Mouse (Mus musculus) lung, embryonic 16.5 days (tissue): ENCODE results near the gene Rnf166. TPM values are rescaled to one million over a fixed set of nuclear protein-coding genes. Genes with fewer than 3 reads are reported as not detected.
A peak's percentile ranks its signal among the peaks of the same experiment; 100 is the strongest.

ENCODE experiments used
- ATAC-seq: fragments of 200-750 bp; cut with Nextera tagmentation; 2 replicates; pipeline ENCODE4 v1.8.0; 2017; ENCODE audit warnings: low read depth, mild to moderate bottlenecking, moderate library complexity
- H3K27ac ChIP-seq: fragments of 300-500 bp; sonication (generic); 2 replicates; pipeline ENCODE4 v1.5.1; 2014; ENCODE audit warnings: mild to moderate bottlenecking, control low read depth, low read length
- H3K27me3 ChIP-seq: fragments of 300-500 bp; sonication (generic); 2 replicates; pipeline ENCODE4 v1.6.1; 2014; ENCODE audit warnings: low read depth, low read length, mixed read lengths; ENCODE audit not compliant: control insufficient read depth, insufficient read depth
- H3K36me3 ChIP-seq: fragments of 300-500 bp; sonication (generic); 2 replicates; pipeline ENCODE4 v1.6.1; 2014; ENCODE audit warnings: low read length; ENCODE audit not compliant: control insufficient read depth, insufficient read depth
- H3K4me1 ChIP-seq: fragments of 300-500 bp; sonication (generic); replicated peaks from 2 replicates; pipeline ENCODE4 v1.6.1; 2014; ENCODE audit warnings: low read length, mixed read lengths; ENCODE audit not compliant: control insufficient read depth, insufficient read depth
- H3K4me2 ChIP-seq: fragments of 300-500 bp; sonication (generic); 2 replicates; pipeline ENCODE4 v1.6.1; 2014; ENCODE audit warnings: low read depth, low read length, control low read depth
- H3K4me3 ChIP-seq: fragments of 300-500 bp; sonication (generic); 2 replicates; pipeline ENCODE4 v1.5.1; 2014; ENCODE audit warnings: mild to moderate bottlenecking, low read length, control low read depth
- H3K9ac ChIP-seq: fragments of 300-500 bp; sonication (generic); 2 replicates; pipeline ENCODE4 v1.6.1; 2014; ENCODE audit warnings: low read length, control low read depth
- H3K9me3 ChIP-seq: fragments of 300-500 bp; sonication (generic); 2 replicates; pipeline ENCODE4 v1.6.1; 2016; ENCODE audit warnings: low read length; ENCODE audit not compliant: control insufficient read depth
- WGBS: fragments of 180-500 bp; shearing (Covaris S2); extraction: QIAGEN DNeasy Blood & Tissue Kit; methylation state at CpG from one replicate; pipeline ENCODE4 v1.1.7; 2014; 5-methylcytosine and 5-hydroxymethylcytosine counted together
- polyA plus RNA-seq: library from polyadenylated mRNA; unstranded; fragments of >200 nt; fragmentation: Nextera tagmentation; extraction: Ambion mirVana; gene quantifications from 2 replicates; pipeline ENCODE4 v1.2.1, GENCODE M21; 2015

Gene Rnf166
- polyA plus RNA-seq, 1 experiment from 2014 or later: 40.1 TPM

GRCm38 (mm10) chr8:122445203-122445602 lies 30.7 kb downstream of the Rnf166 start:
- H3K36me3 ChIP-seq: no peaks in the 10 kb centered on the region
- peak overlapping the region; percentile 75; the same call in 1 of the 2 replicates for H3K4me2 ChIP-seq
- peak overlapping the region; percentile 97; the same call in 1 of the 2 replicates for H3K27ac ChIP-seq
- peaks cover 22% of the 10 kb centered on the region for H3K4me1 ChIP-seq
- H3K27me3 ChIP-seq: no peaks in the 10 kb centered on the region
- no peak for ATAC-seq
- no peak overlapping the region for H3K4me3 ChIP-seq
- no peak overlapping the region for H3K9ac ChIP-seq
- H3K9me3 ChIP-seq: no peaks in the 10 kb centered on the region
- WGBS: 63% methylated on average over 3 of the region's 3 CpGs

DNA sequence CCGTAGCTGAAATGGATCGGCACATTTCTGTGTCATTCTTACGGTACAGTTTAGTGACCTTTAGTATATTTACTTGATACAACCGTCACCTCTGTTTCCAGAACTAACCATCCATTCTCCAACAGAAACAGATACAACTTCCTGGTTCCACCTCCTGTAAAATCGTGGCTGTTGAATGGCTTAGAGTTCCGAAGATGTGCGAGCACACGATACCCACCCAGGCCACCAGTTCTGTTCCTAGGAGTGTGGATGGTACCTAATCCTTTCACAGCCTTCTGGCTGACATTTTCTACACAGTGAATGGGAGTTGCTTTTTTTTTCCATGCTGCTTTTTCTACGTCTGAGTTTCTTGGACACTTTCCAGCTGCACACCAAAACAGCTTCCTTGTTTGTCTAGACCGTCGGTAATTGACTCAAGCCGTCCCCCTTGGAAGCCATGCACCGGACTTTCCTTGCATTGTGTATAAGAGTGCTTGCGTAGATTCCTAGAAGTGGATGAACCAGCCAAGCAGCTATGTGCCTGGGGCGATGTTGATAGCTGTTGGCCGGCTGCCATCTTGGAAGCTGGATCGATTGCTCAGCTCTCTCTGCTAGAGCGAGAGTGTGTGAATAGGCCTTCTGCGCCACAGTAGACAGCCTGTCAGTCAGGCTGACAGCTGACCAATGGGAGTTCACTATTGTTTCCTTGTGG lies 31.7 kb downstream of the Rnf166 start:
- Histone ChIP-seq H3K27ac (peak overlapping the region; percentile 97), H3K4me3 (peak overlapping the region; percentile 80), H3K4me2 (peak overlapping the region; percentile 75), H3K9ac (peak overlapping the region; percentile 66), H3K9me3 (no peaks in the 10 kb centered on the region), H3K4me1 (peaks cover 22% of the 10 kb centered on the region), H3K27me3 (no peaks in the 10 kb centered on the region), H3K36me3 (no peaks in the 10 kb centered on the region)
- ATAC-seq: peak; percentile 73
- under 1% methylated on average over 19 of the region's 19 CpGs for WGBS

DNA sequence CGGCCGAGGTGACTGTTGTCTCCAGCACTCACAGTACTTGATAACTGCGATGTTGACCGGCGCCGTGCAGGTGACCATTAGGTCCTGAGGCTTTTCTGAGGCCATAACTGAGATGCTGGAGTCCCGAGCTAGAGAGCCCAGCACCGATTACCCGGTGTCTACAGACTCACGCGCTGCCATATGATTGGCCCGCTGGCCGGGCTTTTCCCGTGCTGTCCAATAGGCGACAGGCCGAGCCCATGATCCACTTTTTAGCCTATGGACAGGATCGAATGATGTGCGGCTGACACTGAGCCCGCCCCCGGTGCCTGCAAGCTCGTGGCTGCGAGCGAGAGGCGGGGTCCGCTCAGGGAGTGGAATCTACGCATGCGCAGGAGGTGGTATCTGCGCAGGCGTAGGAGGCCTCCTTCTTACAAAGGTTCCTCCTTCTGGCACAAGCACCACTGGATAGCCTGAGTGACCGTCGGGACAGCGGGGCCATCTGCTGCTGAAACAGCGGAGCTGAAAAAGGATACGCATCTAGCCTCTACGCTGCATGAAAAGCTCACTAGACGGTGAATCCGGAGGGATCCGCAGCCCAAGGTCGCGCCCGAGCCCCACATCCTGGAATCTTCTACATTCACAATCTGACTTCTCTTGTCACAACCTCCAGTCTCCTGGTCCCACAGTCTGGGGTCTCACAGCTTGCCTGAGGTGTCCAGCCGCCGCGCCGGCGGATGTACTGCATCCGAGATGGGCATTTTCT lies 32.4 kb downstream of the Rnf166 start, which contains the start of gene Mvd:
TSS of gene Mvd (minus strand) at position 161 of the 745 bp plus-strand sequence.
- H3K36me3 ChIP-seq: no peaks in the 10 kb centered on the region
- H3K27ac ChIP-seq: peak within 1 kb of the TSS; percentile 97
- under 1% methylated on average over 47 of the region's 47 CpGs for WGBS
- H3K4me2 ChIP-seq: peak within 1 kb of the TSS; percentile 99
- no peaks in the 10 kb centered on the region for H3K27me3 ChIP-seq
- peak within 1 kb of the TSS; percentile 80 for H3K4me3 ChIP-seq
- H3K4me1 ChIP-seq: peaks cover 22% of the 10 kb centered on the region
- ATAC-seq: peak; percentile 97
- H3K9me3 ChIP-seq: no peaks in the 10 kb centered on the region
- H3K9ac ChIP-seq: peak within 1 kb of the TSS; percentile 77

GRCm38 (mm10) chr8:122442781-122443180 lies 33.1 kb downstream of the Rnf166 start:
- Histone ChIP-seq H3K9me3 (no peaks in the 10 kb centered on the region), H3K27ac (peak overlapping the region; percentile 73), H3K4me2 (peak overlapping the region; percentile 99), H3K4me1 (peaks cover 22% of the 10 kb centered on the region), H3K27me3 (no peaks in the 10 kb centered on the region), H3K4me3 (peak overlapping the region; percentile 80), H3K36me3 (no peaks in the 10 kb centered on the region), H3K9ac (peak overlapping the region; percentile 77)
- under 1% methylated on average over 12 of the region's 12 CpGs for WGBS
- ATAC-seq: no peak

DNA sequence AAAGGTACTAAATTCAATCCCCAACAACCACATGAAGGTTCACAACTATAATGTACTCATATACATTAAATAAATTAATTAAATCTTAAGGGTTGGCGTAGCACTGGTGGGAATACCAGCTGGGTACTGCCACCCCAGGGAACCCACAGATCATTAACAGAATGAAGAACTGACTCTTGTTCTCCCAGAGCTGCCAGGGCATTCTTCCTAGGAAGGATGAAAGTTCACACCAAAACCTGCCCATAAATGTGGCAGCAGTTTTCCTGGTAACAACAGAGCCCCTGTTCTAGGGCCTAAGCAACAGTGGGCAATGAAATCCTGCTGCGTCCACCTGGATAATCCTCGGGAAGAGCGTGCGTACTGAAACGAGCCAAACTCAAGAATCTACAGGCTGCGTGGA lies 33.5 kb downstream of the Rnf166 start:
- Histone ChIP-seq H3K27ac (no peak overlapping the region), H3K27me3 (no peaks in the 10 kb centered on the region), H3K4me2 (peak overlapping the region; percentile 99), H3K4me3 (peak overlapping the region; percentile 80), H3K4me1 (peaks cover 22% of the 10 kb centered on the region), H3K9me3 (no peaks in the 10 kb centered on the region), H3K36me3 (no peaks in the 10 kb centered on the region), H3K9ac (peak overlapping the region; percentile 77)
- no peak for ATAC-seq
- WGBS: 19% methylated on average over 7 of the region's 7 CpGs

- Histone ChIP-seq H3K9ac (no peak overlapping the region), H3K4me2 (no peak overlapping the region), H3K4me3 (no peak overlapping the region), H3K9me3 (no peaks in the 10 kb centered on the region), H3K27me3 (no peaks in the 10 kb centered on the region), H3K27ac (no peak overlapping the region), H3K4me1 (peaks cover 22% of the 10 kb centered on the region), H3K36me3 (no peaks in the 10 kb centered on the region)
- no peak for ATAC-seq
- WGBS: 90% methylated on average over 1 of the region's 1 CpGs
These were observed 34.5 kb downstream of the Rnf166 start for GRCm38 (mm10) chr8:122441326-122441725.

DNA sequence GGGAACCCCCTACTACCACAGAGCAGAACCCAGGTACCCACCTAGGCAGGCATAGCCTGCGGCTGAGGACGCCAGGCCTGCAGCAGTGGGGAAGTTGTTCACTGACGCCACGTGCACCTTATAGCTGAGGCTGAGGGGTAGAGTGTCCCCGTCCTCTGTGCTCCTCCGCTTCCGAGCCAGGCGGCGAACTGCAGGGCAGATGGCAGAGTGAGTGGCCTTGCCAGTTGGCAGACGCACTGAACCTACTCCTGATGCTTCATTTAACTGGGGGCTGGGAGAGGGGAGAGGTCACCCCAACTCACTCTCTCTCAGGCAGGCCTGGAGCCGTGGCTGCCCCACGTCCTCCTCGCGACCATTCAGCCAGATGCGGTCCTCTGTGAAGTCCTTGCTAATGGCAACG lies 36.5 kb downstream of the Rnf166 start:
- H3K36me3 ChIP-seq: peaks cover 4% of the 10 kb centered on the region
- 0 out of 2 replicates have a peak, but pooled peaks cover 5% of the 10 kb centered on the region for H3K9me3 ChIP-seq
- H3K27me3 ChIP-seq: no peaks in the 10 kb centered on the region
- WGBS: 93% methylated on average over 16 of the region's 16 CpGs
- no peak for ATAC-seq
- no peak overlapping the region for H3K9ac ChIP-seq
- H3K4me3 ChIP-seq: no peak overlapping the region
- no peak overlapping the region for H3K27ac ChIP-seq
- H3K4me2 ChIP-seq: no peak overlapping the region
- peaks cover 7% of the 10 kb centered on the region for H3K4me1 ChIP-seq

DNA sequence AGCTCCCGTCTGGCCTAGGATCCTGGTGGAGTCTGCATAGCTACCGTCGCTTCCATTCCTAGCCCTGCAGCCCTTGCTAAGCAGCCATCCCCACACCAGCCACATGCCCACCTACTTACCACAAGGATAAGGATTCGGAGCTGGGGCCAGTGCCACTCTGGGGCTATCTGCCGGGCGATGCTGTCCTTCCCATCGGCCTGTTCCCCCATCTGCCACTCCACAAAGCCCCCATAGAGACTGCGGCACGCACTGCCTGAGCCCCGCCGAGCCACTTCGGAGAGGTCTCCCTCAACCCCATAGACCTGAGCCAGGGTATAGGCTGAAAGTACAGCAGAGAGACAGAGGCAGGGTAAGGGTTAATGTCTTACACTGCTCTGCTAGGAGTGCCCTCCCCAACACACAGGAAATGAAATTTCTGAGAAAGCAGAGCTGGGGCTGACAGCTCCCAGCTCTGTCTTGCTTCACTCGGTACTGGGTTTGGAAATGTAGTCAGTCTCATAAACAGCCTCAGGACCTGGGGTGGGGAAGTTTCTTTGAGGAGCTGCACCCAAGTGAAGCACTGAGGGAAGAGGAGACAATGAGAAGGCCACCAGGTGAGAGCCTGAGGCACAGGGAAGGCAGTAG lies 38.0 kb downstream of the Rnf166 start:
- WGBS: 83% methylated on average over 13 of the region's 13 CpGs
- no peaks in the 10 kb centered on the region for H3K27me3 ChIP-seq
- no peak overlapping the region for H3K4me2 ChIP-seq
- 0 out of 2 replicates have a peak, but pooled peaks cover 5% of the 10 kb centered on the region for H3K9me3 ChIP-seq
- H3K9ac ChIP-seq: 0 out of 2 replicates have a peak overlapping the region, but pooled peaks have one; percentile 19
- H3K4me3 ChIP-seq: no peak overlapping the region
- peak; percentile 46 for ATAC-seq
- peaks cover 12% of the 10 kb centered on the region for H3K4me1 ChIP-seq
- peak overlapping the region; percentile 60 for H3K27ac ChIP-seq
- peaks cover 4% of the 10 kb centered on the region for H3K36me3 ChIP-seq

- 82% methylated on average over 20 of the region's 20 CpGs for WGBS
- peaks cover 13% of the 10 kb centered on the region for H3K4me1 ChIP-seq
- H3K4me3 ChIP-seq: no peak overlapping the region
- no peak overlapping the region for H3K9ac ChIP-seq
- no peak overlapping the region for H3K4me2 ChIP-seq
- ATAC-seq: no peak
- H3K36me3 ChIP-seq: peaks cover 4% of the 10 kb centered on the region
- H3K27ac ChIP-seq: no peak overlapping the region
- H3K27me3 ChIP-seq: no peaks in the 10 kb centered on the region
- 0 out of 2 replicates have a peak, but pooled peaks cover 5% of the 10 kb centered on the region for H3K9me3 ChIP-seq
These were observed 39.2 kb downstream of the Rnf166 start for GRCm38 (mm10) chr8:122436586-122437125.
